Mouse (Mus musculus): Measurements from ENCODE around the gene Atn1. TPM values are rescaled to one million over a fixed set of nuclear protein-coding genes. Genes with fewer than 3 reads are reported as not detected.

The Atn1 gene
- polyA plus RNA-seq, 1 experiment from 2014 or later: 16.8 TPM

GRCm38 (mm10) chr6:124699962-124700610 lies 56.2 kb downstream of the Atn1 start:
- ATAC-seq (ENCODE audit: low FRiP score, low read depth): no peak; the same call in 1 of the 2 replicates
- Histone ChIP-seq H3K36me3 (peaks cover 58% of the 10 kb centered on the region), H3K9ac (no peak overlapping the region), H3K4me3 (no peak overlapping the region), H3K9me3 (no peaks in the 10 kb centered on the region), H3K27ac (no peak overlapping the region), H3K4me1 (0 out of 2 replicates have a peak, but pooled peaks cover 3% of the 10 kb centered on the region), H3K4me2 (replicated peaks) (no peak overlapping the region), H3K27me3 (replicated peaks) (no peaks in the 10 kb centered on the region)
- WGBS: 86% methylated on average over 11 of the region's 11 CpGs

- Histone ChIP-seq H3K27ac (no peak overlapping the region), H3K9me3 (no peaks in the 10 kb centered on the region), H3K27me3 (replicated peaks) (no peaks in the 10 kb centered on the region), H3K4me1 (0 out of 2 replicates have a peak, but pooled peaks cover 3% of the 10 kb centered on the region), H3K36me3 (peaks cover 50% of the 10 kb centered on the region), H3K4me3 (no peak overlapping the region), H3K4me2 (replicated peaks) (no peak overlapping the region), H3K9ac (no peak overlapping the region)
- WGBS: 81% methylated on average over 4 of the region's 4 CpGs
- ATAC-seq (ENCODE audit: low FRiP score, low read depth): no peak
These were observed 57.0 kb downstream of the Atn1 start for GRCm38 (mm10) chr6:124699366-124699765.

GRCm38 (mm10) chr6:124698751-124699150 lies 57.6 kb downstream of the Atn1 start:
- WGBS: 89% methylated on average over 6 of the region's 6 CpGs
- ATAC-seq (ENCODE audit: low FRiP score, low read depth): no peak
- Histone ChIP-seq H3K9me3 (no peaks in the 10 kb centered on the region), H3K9ac (no peak overlapping the region), H3K4me1 (0 out of 2 replicates have a peak, but pooled peaks cover 3% of the 10 kb centered on the region), H3K27me3 (replicated peaks) (no peaks in the 10 kb centered on the region), H3K4me3 (no peak overlapping the region), H3K4me2 (replicated peaks) (no peak overlapping the region), H3K27ac (no peak overlapping the region), H3K36me3 (peaks cover 44% of the 10 kb centered on the region)

GRCm38 (mm10) chr6:124696441-124697150 lies 59.7 kb downstream of the Atn1 start:
- WGBS: 95% methylated on average over 7 of the region's 7 CpGs
- no peak for ATAC-seq (ENCODE audit: low FRiP score, low read depth)

GRCm38 (mm10) chr6:124694166-124694955 lies 62.0 kb downstream of the Atn1 start:
- Histone ChIP-seq H3K9me3 (no peaks in the 10 kb centered on the region), H3K4me3 (no peak overlapping the region), H3K4me1 (0 out of 2 replicates have a peak, but pooled peaks cover 3% of the 10 kb centered on the region), H3K4me2 (replicated peaks) (no peak overlapping the region), H3K9ac (no peak overlapping the region), H3K27me3 (replicated peaks) (no peaks in the 10 kb centered on the region), H3K36me3 (0 out of 2 replicates have a peak, but pooled peaks cover 4% of the 10 kb centered on the region), H3K27ac (no peak overlapping the region)
- ATAC-seq (ENCODE audit: low FRiP score, low read depth): no peak
- WGBS: 86% methylated on average over 15 of the region's 15 CpGs

More at GRCm38 (mm10) chr6:124696441-124697150, 59.7 kb downstream of the Atn1 start:
- Histone ChIP-seq H3K9me3 (no peaks in the 10 kb centered on the region), H3K27ac (no peak overlapping the region), H3K27me3 (replicated peaks) (no peaks in the 10 kb centered on the region), H3K9ac (no peak overlapping the region), H3K4me1 (0 out of 2 replicates have a peak, but pooled peaks cover 3% of the 10 kb centered on the region), H3K4me2 (replicated peaks) (no peak overlapping the region), H3K4me3 (no peak overlapping the region), H3K36me3 (peaks cover 23% of the 10 kb centered on the region; the same call in 1 of the 2 replicates)

GRCm38 (mm10) chr6:124693243-124693981 lies 62.9 kb downstream of the Atn1 start:
- no peak overlapping the region for H3K9ac ChIP-seq
- H3K9me3 ChIP-seq: no peaks in the 10 kb centered on the region
- 81% methylated on average over 15 of the region's 15 CpGs for WGBS
- 0 out of 2 replicates have a peak, but pooled peaks cover 3% of the 10 kb centered on the region for H3K4me1 ChIP-seq
- ATAC-seq (ENCODE audit: low FRiP score, low read depth): no peak
- H3K36me3 ChIP-seq: no peaks in the 10 kb centered on the region
- no peak overlapping the region for H3K27ac ChIP-seq
- no peak overlapping the region for H3K4me3 ChIP-seq
- no peak overlapping the region for H3K4me2 ChIP-seq (replicated peaks)
- H3K27me3 ChIP-seq (replicated peaks): no peaks in the 10 kb centered on the region

MicroRNAs within 50 kb of the gene (microRNA counts, 519-probe panel; counts per million panel counts)
- microRNA mmu-miR-141: 342 counts per million, percentile 67 among the panel's probes with 10 or more counts
- microRNA mmu-miR-200c: 342 counts per million, percentile 67 among the panel's probes with 10 or more counts

Small RNAs within 50 kb of the gene (microRNA-seq; reads per million reads assigned to microRNA genes)
- gene Mir141: 28.6 reads per million, percentile 34 among the genes with 10 or more reads in this experiment
- 156 reads per million, percentile 57 among the genes with 10 or more reads in this experiment for gene Mir200c

Other genes starting within 250 kb of the Atn1 start
- 0.06 and 0.28 TPM in 2 replicates for gene C1ra, start 244.1 kb downstream of the Atn1 start, polyA plus RNA-seq (2016; fragmentation: Nextera tagmentation; extraction: Ambion mirVana)
- 0.34 and 0.42 TPM in 2 replicates for gene C1s1, start 214.2 kb downstream of the Atn1 start, polyA plus RNA-seq (2016; fragmentation: Nextera tagmentation; extraction: Ambion mirVana)
- gene C1rb, start 186.2 kb downstream of the Atn1 start, polyA plus RNA-seq (2016; fragmentation: Nextera tagmentation; extraction: Ambion mirVana): not detected in 2 replicates
- 0.08 TPM in 1 of 2 replicates, not detected in the other for gene C1s2, start 120.4 kb downstream of the Atn1 start, polyA plus RNA-seq (2016; fragmentation: Nextera tagmentation; extraction: Ambion mirVana)
- gene Lpcat3, start 93.5 kb downstream of the Atn1 start, polyA plus RNA-seq (2016; fragmentation: Nextera tagmentation; extraction: Ambion mirVana): 39.0 and 44.0 TPM in 2 replicates
- gene Emg1, start 44.3 kb downstream of the Atn1 start, polyA plus RNA-seq (2016; fragmentation: Nextera tagmentation; extraction: Ambion mirVana): 159 and 161 TPM in 2 replicates
- gene Phb2, start 44.2 kb downstream of the Atn1 start, polyA plus RNA-seq (2016; fragmentation: Nextera tagmentation; extraction: Ambion mirVana): 312 and 315 TPM in 2 replicates
- gene Ptpn6, start 17.8 kb downstream of the Atn1 start, polyA plus RNA-seq (2016; fragmentation: Nextera tagmentation; extraction: Ambion mirVana): 4.8 and 6.6 TPM in 2 replicates
- gene Grcc10, start 15.2 kb downstream of the Atn1 start, polyA plus RNA-seq (2016; fragmentation: Nextera tagmentation; extraction: Ambion mirVana): 527 and 552 TPM in 2 replicates
- not detected in 2 replicates for gene Gm45234, start 503 bp downstream of the Atn1 start, polyA plus RNA-seq (2016; fragmentation: Nextera tagmentation; extraction: Ambion mirVana)
- 25.2 and 27.8 TPM in 2 replicates for gene Eno2, start 13.1 kb upstream of the Atn1 start, polyA plus RNA-seq (2016; fragmentation: Nextera tagmentation; extraction: Ambion mirVana)
- 0.68 and 0.85 TPM in 2 replicates for gene Lrrc23, start 23.2 kb upstream of the Atn1 start, polyA plus RNA-seq (2016; fragmentation: Nextera tagmentation; extraction: Ambion mirVana)
- gene Spsb2, start 52.1 kb upstream of the Atn1 start, polyA plus RNA-seq (2016; fragmentation: Nextera tagmentation; extraction: Ambion mirVana): 8.2 and 8.5 TPM in 2 replicates
- 461 and 485 TPM in 2 replicates for gene Tpi1, start 57.8 kb upstream of the Atn1 start, polyA plus RNA-seq (2016; fragmentation: Nextera tagmentation; extraction: Ambion mirVana)
- 203 TPM in 2 replicates for gene Usp5, start 73.0 kb upstream of the Atn1 start, polyA plus RNA-seq (2016; fragmentation: Nextera tagmentation; extraction: Ambion mirVana)
- 115 and 124 TPM in 2 replicates for gene Cdca3, start 73.0 kb upstream of the Atn1 start, polyA plus RNA-seq (2016; fragmentation: Nextera tagmentation; extraction: Ambion mirVana)
- 0.50 and 0.52 TPM in 2 replicates for gene Gnb3, start 83.8 kb upstream of the Atn1 start, polyA plus RNA-seq (2016; fragmentation: Nextera tagmentation; extraction: Ambion mirVana)
- gene P3h3, start 101.2 kb upstream of the Atn1 start, polyA plus RNA-seq (2016; fragmentation: Nextera tagmentation; extraction: Ambion mirVana): 27.2 and 28.4 TPM in 2 replicates
- gene Gpr162, start 107.5 kb upstream of the Atn1 start, polyA plus RNA-seq (2016; fragmentation: Nextera tagmentation; extraction: Ambion mirVana): 14.7 and 16.3 TPM in 2 replicates
- gene Cd4, start 131.7 kb upstream of the Atn1 start, polyA plus RNA-seq (2016; fragmentation: Nextera tagmentation; extraction: Ambion mirVana): 0.06 TPM in 1 of 2 replicates, not detected in the other
- 1.8 and 2.2 TPM in 2 replicates for gene Lag3, start 155.2 kb upstream of the Atn1 start, polyA plus RNA-seq (2016; fragmentation: Nextera tagmentation; extraction: Ambion mirVana)
- gene Ptms, start 163.6 kb upstream of the Atn1 start, polyA plus RNA-seq (2016; fragmentation: Nextera tagmentation; extraction: Ambion mirVana): 718 and 773 TPM in 2 replicates
- 546 and 556 TPM in 2 replicates for gene Mlf2, start 174.9 kb upstream of the Atn1 start, polyA plus RNA-seq (2016; fragmentation: Nextera tagmentation; extraction: Ambion mirVana)
- gene Cops7a, start 209.0 kb upstream of the Atn1 start, polyA plus RNA-seq (2016; fragmentation: Nextera tagmentation; extraction: Ambion mirVana): 91.5 and 99.8 TPM in 2 replicates
- 9.8 and 10.0 TPM in 2 replicates for gene Pianp, start 240.2 kb upstream of the Atn1 start, polyA plus RNA-seq (2016; fragmentation: Nextera tagmentation; extraction: Ambion mirVana)

Data from neural tube, embryonic 12.5 days (tissue).